Mouse (Mus musculus): Measurements from ENCODE around the gene Gcfc2.

The Gcfc2 gene

DNA sequence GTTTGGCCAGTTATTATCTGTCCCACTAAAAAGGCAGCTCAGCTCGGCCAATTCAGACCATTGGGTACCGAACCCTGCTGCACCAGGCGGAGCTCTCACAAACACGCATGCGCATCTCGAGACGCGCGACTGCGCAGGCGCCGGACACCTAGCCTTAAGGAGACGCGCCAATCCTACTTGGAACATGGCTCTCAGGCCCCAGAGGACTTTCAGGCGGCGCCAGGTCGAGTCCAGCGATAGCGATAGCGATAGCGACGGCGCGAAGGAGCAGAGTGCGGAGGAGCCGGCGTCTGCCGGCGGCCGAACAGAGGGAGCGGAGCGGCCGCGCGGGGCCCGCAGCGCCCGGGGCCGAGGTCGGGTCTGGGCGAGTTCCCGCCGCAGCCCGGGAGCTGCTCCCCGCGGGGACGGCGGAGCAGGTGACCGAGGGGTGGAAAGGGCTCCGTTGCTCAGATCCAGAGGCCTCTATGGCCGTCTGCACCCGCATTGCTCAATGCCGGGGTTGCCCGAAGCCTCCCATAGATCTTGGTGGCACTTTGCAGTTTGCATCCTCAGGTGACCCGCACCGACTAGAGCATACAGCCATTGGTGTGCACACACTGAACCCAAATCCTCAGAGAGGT, at the start of gene Gcfc2:
TSS of gene Gcfc2 (plus strand) at position 147 of the 620 bp plus-strand sequence.
- DNase-seq (ENCODE audit: low spot score in 2 of 2): peak; percentile 85 to 95

DNA sequence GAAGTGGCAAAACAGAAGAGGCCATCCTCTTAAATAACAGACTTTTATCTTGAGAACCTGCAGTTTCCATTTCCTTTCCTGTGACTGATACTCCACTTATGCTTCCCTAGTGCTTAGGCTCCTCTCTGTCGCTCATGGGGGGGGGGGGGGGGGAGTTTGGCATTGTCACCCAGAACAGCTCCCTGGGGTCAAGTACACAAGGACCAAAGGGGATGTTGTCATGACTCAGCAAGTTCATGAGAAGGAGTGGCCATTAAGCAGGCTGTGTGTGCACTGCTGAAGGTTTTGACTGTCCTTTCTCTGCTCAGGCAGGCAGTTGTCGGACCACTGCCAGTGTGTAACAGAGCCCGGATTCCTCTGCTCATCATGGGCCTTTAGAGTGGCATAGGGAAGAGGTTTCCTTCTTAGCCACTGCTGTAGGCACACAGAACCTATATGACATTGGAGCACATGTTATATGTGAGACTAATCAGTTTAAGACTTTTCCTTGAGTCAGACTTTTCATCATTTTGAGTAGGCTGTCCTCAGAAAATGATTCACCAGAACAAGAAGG, 27.7 kb upstream of the Gcfc2 start:
- DNase-seq (ENCODE audit: low spot score in 2 of 2): no peak

GRCm38 (mm10) chr6:81910302-81910855, 13.1 kb upstream of the Gcfc2 start:
- no peak for DNase-seq (ENCODE audit: low spot score in 2 of 2)

GRCm38 (mm10) chr6:81911244-81911643, 12.2 kb upstream of the Gcfc2 start:
- DNase-seq (ENCODE audit: low spot score in 2 of 2): no peak

GRCm38 (mm10) chr6:81911713-81912112, 11.8 kb upstream of the Gcfc2 start:
- DNase-seq (ENCODE audit: low spot score in 2 of 2): no peak

DNA sequence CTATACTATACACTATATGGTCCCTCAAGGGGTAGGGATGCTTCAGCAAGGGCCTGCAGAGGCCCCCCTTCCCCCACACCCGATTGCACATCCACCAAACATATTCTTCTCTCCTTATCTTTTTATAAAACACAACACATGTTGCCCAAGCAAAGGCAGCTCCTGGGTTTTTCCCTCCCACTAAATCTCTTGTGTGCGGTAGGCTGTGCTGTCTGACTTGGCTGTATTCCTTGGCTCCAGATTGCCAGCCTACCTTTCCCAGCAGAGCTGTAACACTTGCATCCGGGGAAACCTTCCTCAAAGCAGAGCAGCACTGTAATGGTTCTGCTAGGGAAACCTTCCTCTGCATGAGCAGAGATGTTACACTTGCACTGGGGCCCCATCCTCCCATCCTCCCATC, 11.3 kb upstream of the Gcfc2 start:
- DNase-seq (ENCODE audit: low spot score in 2 of 2): no peak

DNA sequence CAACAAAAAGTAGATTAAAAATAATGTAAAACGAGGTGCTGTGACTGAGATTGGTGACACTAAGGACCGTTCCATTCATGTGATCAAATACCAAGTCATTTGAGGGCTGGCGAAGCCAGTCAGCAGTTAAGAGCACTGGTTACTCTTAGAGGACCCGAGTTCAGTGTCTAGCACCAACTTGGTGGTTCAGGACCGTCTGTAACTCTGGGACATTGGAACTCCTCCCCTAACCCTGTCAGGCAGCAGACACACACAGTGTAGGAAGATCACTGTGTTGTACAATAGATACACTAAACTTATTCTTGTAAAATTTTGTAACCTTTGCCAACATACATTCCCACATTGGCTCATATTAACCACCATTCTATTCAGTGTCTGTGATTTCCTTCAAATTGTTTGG, 835 bp downstream of the Gcfc2 start:
- no peak for DNase-seq (ENCODE audit: low spot score in 2 of 2)

GRCm38 (mm10) chr6:81929402-81929801, 5.9 kb downstream of the Gcfc2 start:
- DNase-seq (ENCODE audit: low spot score in 2 of 2): no peak

GRCm38 (mm10) chr6:81933281-81933680, 9.8 kb downstream of the Gcfc2 start:
- DNase-seq (ENCODE audit: low spot score in 2 of 2): no peak

- no peak for DNase-seq (ENCODE audit: low spot score in 2 of 2)
Measured at GRCm38 (mm10) chr6:81941718-81942117, 18.2 kb downstream of the Gcfc2 start.

DNA sequence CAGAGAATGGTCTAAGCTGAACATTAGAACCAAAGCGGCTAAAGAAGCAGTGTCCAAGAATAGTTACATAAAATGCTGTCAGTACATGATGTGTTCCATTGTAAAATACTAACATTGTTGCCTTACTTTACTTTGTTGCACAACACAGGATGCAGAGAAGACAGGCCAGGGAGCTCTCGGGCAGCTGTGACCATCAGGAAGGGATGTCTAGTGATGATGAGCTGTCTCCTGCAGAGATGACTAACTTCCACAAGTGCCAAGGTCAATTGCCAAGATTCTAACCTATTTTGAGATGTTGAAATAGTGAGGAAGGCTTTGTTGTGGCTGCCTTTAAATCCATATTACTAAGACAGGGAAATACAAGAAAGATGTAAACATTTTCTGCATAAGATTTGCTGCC, 19.8 kb downstream of the Gcfc2 start:
- DNase-seq (ENCODE audit: low spot score in 2 of 2): no peak

GRCm38 (mm10) chr6:81944432-81944831, 21.0 kb downstream of the Gcfc2 start:
- DNase-seq (ENCODE audit: low spot score in 2 of 2): no peak

DNA sequence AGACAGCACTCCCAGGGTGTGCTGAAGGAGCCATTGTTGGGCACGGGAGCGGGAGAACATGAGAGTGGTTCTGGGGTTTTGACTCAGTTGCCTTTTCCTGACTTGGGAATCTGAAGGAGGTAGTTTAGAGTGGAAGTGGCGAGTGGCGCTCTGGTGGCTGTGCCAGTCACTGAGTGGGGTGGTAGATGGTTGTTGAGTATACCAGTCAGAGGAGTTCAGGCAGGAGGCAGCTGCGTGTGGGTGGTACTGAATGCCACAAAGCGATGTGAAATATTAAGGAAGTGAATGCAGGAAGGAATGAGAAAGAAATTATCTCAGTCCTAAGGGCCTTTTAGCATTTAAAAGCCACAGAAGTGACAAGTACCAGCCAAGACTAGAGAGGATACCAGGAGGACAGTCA, 23.4 kb downstream of the Gcfc2 start:
- no peak for DNase-seq (ENCODE audit: low spot score in 2 of 2)

DNA sequence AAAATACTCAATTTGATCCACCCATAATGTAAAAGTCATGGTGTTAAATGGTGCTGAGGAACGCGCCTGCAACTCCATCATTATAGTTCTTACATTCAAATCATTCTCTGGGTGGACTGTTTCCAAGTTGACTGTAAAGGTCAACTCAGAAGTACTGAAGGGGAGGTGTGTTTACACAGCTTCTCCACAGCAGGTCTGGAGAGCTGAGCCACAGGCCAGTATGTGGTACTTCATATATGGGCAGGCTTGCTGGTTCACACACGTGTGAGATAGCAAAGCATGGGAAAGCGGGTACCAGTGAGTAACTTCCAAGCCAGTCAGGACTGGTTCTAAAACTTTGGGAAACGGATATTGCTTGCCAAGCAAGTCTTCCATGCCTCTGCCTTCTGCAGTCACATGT, 31.7 kb downstream of the Gcfc2 start:
- no peak for DNase-seq (ENCODE audit: low spot score in 2 of 2)

GRCm38 (mm10) chr6:81956399-81956798, 32.9 kb downstream of the Gcfc2 start:
- DNase-seq (ENCODE audit: low spot score in 2 of 2): peak in 1 of 2 experiments; percentile 19

DNA sequence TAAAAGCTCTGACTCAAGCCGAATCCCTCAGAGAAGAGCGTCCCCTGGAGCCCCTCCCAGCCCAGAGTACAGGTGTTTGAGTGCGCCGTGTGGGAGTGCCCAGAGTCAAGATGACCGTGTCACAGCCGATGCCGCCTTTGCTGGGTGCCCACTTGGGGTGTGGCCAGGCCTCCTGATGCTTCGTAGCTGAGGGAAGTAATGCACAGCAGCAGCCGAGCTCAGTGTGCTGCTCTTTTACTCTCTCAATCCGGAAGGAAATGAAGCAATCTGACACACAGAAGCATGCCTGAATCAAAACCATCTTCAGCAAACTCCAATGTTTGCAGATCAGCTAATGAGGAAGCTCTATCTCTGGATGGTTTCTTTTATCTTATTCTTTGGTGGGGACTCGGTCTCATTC, 34.5 kb downstream of the Gcfc2 start:
- no peak for DNase-seq (ENCODE audit: low spot score in 2 of 2)

GRCm38 (mm10) chr6:81959866-81960265, 36.4 kb downstream of the Gcfc2 start:
- DNase-seq (ENCODE audit: low spot score in 2 of 2): no peak

DNA sequence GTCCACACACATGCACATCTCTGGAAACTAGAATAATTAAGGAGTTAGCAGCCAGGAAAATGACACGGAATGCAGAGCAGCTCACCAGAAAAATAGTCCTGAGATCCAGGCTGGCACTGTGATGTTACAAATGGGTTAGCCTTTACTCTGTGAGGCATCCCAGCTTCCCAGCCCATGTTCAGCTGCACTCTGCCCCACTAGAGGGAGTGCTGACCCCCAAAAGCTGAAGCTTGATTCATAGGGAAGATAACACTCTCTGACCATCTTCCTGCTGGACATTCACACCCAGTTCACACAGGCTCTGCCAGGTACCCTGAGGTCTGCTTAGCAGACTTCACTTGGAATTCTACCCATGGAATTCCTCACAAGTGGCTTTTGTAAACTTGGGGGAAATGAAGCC, 36.8 kb downstream of the Gcfc2 start:
- DNase-seq (ENCODE audit: low spot score in 2 of 2): no peak

DNA sequence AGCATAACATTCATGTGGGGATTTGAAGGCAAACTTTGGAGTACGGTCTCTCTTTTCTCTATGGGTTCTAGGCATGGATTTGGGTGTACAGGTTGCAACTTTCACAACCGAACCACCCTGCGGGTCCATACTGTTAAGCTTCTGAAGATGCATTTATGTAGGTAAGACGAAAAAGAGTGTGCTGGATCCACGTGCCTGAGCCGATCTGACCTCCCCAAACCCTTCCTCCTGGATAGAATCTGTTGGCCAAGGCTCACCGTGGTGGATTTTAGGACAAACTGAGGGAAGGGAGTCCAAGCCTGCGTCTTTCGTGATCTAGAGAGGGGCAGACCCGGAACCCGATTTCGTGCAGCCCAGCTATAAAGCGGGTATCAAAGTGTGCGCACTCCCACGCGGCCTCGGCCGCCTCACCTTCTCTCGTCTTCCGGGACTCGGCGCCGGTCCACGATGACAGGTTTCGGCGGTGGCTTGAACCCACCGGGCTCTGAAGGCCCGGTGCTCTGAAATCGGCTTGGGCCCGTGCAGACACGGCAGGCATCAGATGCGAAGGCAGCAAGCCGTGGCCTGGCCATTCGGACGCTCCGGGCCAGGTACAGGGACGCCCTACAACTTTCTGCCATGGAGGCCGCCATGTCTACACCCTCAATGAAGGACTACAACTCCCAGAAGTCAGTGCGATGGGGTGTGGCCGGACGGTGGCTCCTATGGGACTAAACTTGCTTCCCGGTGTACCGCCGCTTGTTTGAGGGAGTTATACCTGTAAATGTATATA, 42.0 kb downstream of the Gcfc2 start, which contains the start of gene Mrpl19:
TSS of gene Mrpl19 (minus strand) at position 663 of the 772 bp plus-strand sequence.
- peak; percentile 74 to 85 for DNase-seq (ENCODE audit: low spot score in 2 of 2)

DNA sequence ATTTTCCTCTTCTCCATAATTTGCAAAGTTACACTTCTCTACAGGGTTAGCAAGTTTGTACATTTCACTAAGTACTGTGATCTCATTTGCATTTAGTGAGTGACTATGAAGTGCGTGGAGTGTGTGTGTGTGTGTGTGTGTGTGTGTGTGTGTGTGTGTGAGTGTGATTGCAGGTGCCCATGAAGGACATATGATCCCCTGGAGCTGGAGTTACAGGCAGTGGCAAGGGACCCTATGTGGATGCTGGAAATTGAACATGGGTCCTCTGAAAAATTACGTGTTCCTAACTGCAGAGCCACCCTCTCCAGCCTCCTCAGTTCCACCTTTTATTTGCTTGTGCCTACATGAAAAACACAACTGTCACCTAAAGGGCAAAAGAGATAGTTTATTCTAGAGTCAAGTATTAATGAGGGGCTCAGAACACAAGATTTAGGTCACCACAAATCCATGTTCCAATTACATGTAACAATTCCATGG, 42.6 kb downstream of the Gcfc2 start:
- DNase-seq (ENCODE audit: low spot score in 2 of 2): no peak

GRCm38 (mm10) chr6:81971196-81971595, 47.7 kb downstream of the Gcfc2 start:
- no peak for DNase-seq (ENCODE audit: low spot score in 2 of 2)

DNA sequence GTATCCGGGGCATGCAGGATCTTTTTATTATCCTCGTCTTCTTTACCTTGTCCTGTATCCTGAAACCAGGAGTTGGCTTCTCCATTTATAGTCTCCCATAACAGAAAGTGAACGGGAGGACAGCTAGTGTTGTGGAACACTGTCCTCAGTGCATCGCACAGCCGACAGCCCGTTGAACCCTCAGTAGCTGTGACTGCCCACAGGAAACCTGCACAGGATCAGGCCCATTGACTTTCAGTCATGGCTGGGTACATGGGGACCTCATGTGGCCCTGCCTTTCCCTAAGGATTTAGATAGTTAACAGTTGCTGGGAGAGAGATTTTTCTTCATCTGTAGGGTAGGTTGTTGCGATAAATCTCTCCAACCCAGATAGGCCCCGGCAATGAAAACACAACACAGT, 49.1 kb downstream of the Gcfc2 start:
- no peak for DNase-seq (ENCODE audit: low spot score in 2 of 2)

Data from cerebellum, postnatal 4 days (tissue).